Mouse (Mus musculus) intestine, embryonic 16.5 days (tissue): ENCODE results near the gene Havcr1. TPM values are rescaled to one million over a fixed set of nuclear protein-coding genes. Genes with fewer than 3 reads are reported as not detected.
A peak's percentile ranks its signal among the peaks of the same experiment; 100 is the strongest.
"Not testable (repeated sequence)": the region's sequence is repeated elsewhere in the genome, so short reads cannot be mapped to it uniquely, and the experiment has no call there.

Experiments used
- ATAC-seq: fragments of 200-750 bp; cut with Nextera tagmentation; 2 replicates; pipeline ENCODE4 v1.8.0; 2017; ENCODE audit warnings: moderate TSS enrichment, moderate library complexity
- H3K27ac ChIP-seq: fragments of 300-500 bp; sonication (generic); 2 replicates; pipeline ENCODE4 v1.5.1; 2014; ENCODE audit warnings: mild to moderate bottlenecking, low read length
- H3K27me3 ChIP-seq: fragments of 300-500 bp; sonication (generic); replicated peaks from 2 replicates; pipeline ENCODE4 v1.6.1; 2014; ENCODE audit warnings: low read length, control low read depth, mixed read lengths; ENCODE audit not compliant: control insufficient read depth, insufficient read depth
- H3K36me3 ChIP-seq: fragments of 300-500 bp; sonication (generic); 2 replicates; pipeline ENCODE4 v1.6.1; 2014; ENCODE audit warnings: low read length, control low read depth; ENCODE audit not compliant: control insufficient read depth, insufficient read depth
- H3K4me1 ChIP-seq: fragments of 300-500 bp; sonication (generic); 2 replicates; pipeline ENCODE4 v1.6.1; 2014; ENCODE audit warnings: low read length, control low read depth, mixed read lengths; ENCODE audit not compliant: control insufficient read depth, insufficient read depth
- H3K4me2 ChIP-seq: fragments of 300-500 bp; sonication (generic); 2 replicates; pipeline ENCODE4 v1.6.1; 2014; ENCODE audit warnings: low read depth, low read length, control low read depth
- H3K4me3 ChIP-seq: fragments of 300-500 bp; sonication (generic); 2 replicates; pipeline ENCODE4 v1.5.1; 2014; ENCODE audit warnings: mild to moderate bottlenecking, low read length
- H3K9ac ChIP-seq: fragments of 300-500 bp; sonication (generic); 2 replicates; pipeline ENCODE4 v1.6.1; 2014; ENCODE audit warnings: low read depth, low read length
- H3K9me3 ChIP-seq: fragments of 300-500 bp; sonication (generic); 2 replicates; pipeline ENCODE4 v1.6.1; 2016; ENCODE audit warnings: low read length, control low read depth; ENCODE audit not compliant: control insufficient read depth
- WGBS: fragments of 180-500 bp; shearing (Covaris S2); extraction: QIAGEN DNeasy Blood & Tissue Kit; methylation state at CpG from one replicate; pipeline ENCODE4 v1.1.7; 2014; 5-methylcytosine and 5-hydroxymethylcytosine counted together
- polyA plus RNA-seq: library from polyadenylated mRNA; unstranded; fragments of >200 nt; fragmentation: Nextera tagmentation; extraction: Ambion mirVana; gene quantifications from 2 replicates; pipeline ENCODE4 v1.2.1, GENCODE M21; 2015

Havcr1 gene
- polyA plus RNA-seq, 1 experiment from 2014 or later = not detected

DNA sequence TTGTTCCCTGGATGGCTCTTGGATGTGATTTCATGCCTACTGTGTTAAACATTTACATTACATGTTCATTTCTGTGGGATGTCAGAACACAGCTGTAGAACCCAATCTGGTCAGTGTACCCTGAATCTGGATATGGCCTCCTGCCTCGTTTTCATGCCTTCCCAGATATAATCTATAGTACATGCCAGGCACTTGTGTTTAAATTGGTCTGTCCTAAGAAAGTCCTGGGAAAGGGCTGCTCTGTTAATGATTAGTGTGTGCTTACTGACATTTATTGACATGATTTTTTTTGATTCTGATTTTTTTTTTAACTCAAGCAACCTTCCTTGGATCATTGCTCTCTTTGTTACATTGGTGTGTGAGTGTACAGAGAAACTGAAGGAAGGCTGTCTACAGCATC is 263 bp upstream of the Havcr1 start:
- no peak overlapping the region for H3K4me3 ChIP-seq
- no peak overlapping the region for H3K9ac ChIP-seq
- ATAC-seq = no peak
- H3K4me2 ChIP-seq = no peak overlapping the region
- 12% methylated on average over 1 of the region's 1 CpGs for WGBS
- H3K27me3 ChIP-seq = no peaks in the 10 kb centered on the region
- no peaks in the 10 kb centered on the region for H3K4me1 ChIP-seq
- no peak overlapping the region for H3K27ac ChIP-seq
- no peaks in the 10 kb centered on the region for H3K36me3 ChIP-seq
- no peaks in the 10 kb centered on the region for H3K9me3 ChIP-seq

DNA sequence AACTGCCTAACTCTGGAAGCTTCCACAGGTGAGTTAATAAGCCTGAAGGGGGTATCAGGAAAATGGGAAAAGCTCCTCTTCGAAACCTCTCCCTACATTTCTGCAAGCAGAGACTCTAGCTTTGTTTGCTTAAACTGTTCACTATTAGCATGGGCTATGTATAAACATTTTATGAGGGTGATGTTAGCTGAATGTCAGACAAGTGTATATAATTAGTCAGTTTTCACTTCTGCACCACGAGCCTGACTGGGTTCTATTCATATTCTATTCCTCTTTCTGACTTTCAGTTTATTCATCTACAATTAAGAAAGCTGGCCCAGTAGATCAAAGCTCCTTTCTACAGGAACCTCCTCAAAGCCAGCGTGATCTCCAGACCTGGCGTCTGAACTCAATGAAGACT is 4.6 kb downstream of the Havcr1 start:
- 64% methylated on average over 4 of the region's 4 CpGs for whole genome bisulfite sequencing
- H3K9ac ChIP-seq = no peak overlapping the region
- no peak for ATAC-seq

DNA sequence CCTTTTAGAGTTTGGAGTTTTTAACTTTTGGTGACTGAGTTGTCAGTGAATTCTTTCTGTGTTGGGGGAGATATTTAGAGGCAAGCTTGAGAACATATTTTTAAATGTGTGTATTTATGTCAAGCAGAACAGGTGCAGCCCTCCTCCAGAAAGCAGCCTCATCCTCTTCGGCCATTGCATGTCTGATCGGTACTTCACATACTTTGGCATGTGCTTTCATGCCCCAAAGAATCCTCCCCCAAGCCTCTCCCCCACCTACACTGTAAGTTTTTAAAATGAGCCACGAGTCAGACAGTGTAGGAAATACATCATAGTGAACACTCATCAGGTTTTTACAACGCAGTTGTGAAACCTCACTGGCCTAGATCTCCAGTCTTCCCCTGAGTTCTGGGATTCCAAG is 6.0 kb downstream of the Havcr1 start:
- H3K27me3 ChIP-seq = no peaks in the 10 kb centered on the region
- ATAC-seq = no peak
- H3K27ac ChIP-seq = no peak overlapping the region
- H3K4me2 ChIP-seq = no peak overlapping the region
- H3K4me1 ChIP-seq = no peaks in the 10 kb centered on the region
- no peak overlapping the region for H3K9ac ChIP-seq
- H3K4me3 ChIP-seq = no peak overlapping the region
- H3K9me3 ChIP-seq = no peaks in the 10 kb centered on the region
- 87% methylated on average over 4 of the region's 4 CpGs for WGBS
- no peaks in the 10 kb centered on the region for H3K36me3 ChIP-seq

More for the DNA sequence above, 4.6 kb downstream of the Havcr1 start:
- Histone ChIP-seq H3K4me1 (no peaks in the 10 kb centered on the region), H3K27me3 (no peaks in the 10 kb centered on the region), H3K4me2 (no peak overlapping the region), H3K27ac (no peak overlapping the region), H3K9me3 (no peaks in the 10 kb centered on the region), H3K36me3 (no peaks in the 10 kb centered on the region), H3K4me3 (no peak overlapping the region)

- H3K36me3 ChIP-seq = no peaks in the 10 kb centered on the region
- no peaks in the 10 kb centered on the region for H3K9me3 ChIP-seq
- no peak overlapping the region for H3K4me3 ChIP-seq
- H3K27me3 ChIP-seq = no peaks in the 10 kb centered on the region
- H3K27ac ChIP-seq = no peak overlapping the region
- no peak overlapping the region for H3K4me2 ChIP-seq
- 81% methylated on average over 3 of the region's 3 CpGs for WGBS
- no peak for ATAC-seq
- no peaks in the 10 kb centered on the region for H3K4me1 ChIP-seq
- no peak overlapping the region for H3K9ac ChIP-seq
Measured at GRCm38 (mm10) chr11:46741716-46742115, 6.8 kb downstream of the Havcr1 start.

DNA sequence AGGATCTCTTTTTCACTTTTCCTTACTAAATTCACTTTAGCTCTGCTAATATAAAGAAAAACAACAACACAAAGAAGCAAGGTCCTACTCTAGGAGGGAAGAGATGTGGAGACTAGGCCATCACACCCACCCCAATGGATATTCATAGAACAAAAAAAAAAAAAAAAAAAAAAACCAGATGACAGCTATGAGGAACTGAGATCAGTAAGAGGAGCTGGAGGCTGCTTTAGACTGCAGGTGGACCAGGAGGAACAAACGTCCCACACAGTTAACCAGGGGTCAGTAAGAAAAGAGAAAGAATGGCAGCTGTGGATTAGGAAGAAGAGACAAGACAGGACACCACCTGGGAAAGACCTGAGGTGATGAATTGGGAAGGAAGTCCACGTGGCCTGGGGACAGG is 13.1 kb downstream of the Havcr1 start:
- Histone ChIP-seq H3K9me3 (no peaks in the 10 kb centered on the region), H3K4me2 (no peak overlapping the region), H3K4me1 (no peaks in the 10 kb centered on the region), H3K9ac (no peak overlapping the region), H3K36me3 (no peaks in the 10 kb centered on the region), H3K4me3 (no peak overlapping the region), H3K27me3 (no peaks in the 10 kb centered on the region), H3K27ac (no peak overlapping the region)
- 64% methylated on average over 2 of the region's 2 CpGs for WGBS
- ATAC-seq = no peak

- Histone ChIP-seq H3K4me1 (no peaks in the 10 kb centered on the region), H3K27me3 (no peaks in the 10 kb centered on the region)
- peak; percentile 55; the same call in 1 of the 2 replicates for ATAC-seq
Measured at GRCm38 (mm10) chr11:46753662-46754061, 18.8 kb downstream of the Havcr1 start.

DNA sequence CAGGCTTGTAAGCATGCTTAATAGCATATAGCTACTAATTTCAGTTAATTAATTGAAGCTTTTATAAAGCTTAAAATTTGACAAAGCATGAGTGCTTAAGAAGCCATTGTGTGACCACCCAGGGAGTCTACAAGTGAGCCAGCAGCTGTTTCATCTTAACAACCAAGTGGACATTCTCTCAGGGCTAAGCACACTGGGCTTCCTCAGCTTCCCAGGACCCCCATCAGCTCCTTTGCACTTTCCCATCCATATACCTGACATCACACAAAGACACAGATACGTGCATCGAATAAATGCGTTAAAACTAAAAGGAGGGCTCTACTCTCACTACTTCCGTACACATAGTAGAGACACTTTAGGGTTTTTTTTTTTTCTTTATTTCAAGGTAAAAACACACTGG is 19.8 kb downstream of the Havcr1 start:
- no peaks in the 10 kb centered on the region for H3K4me1 ChIP-seq
- no peak overlapping the region for H3K9ac ChIP-seq
- no peak overlapping the region for H3K4me2 ChIP-seq
- no peaks in the 10 kb centered on the region for H3K9me3 ChIP-seq
- H3K27ac ChIP-seq = no peak overlapping the region
- H3K36me3 ChIP-seq = no peaks in the 10 kb centered on the region
- no peak overlapping the region for H3K4me3 ChIP-seq
- H3K27me3 ChIP-seq = no peaks in the 10 kb centered on the region
- 57% methylated on average over 4 of the region's 4 CpGs for WGBS
- no peak for ATAC-seq

More at GRCm38 (mm10) chr11:46753662-46754061, 18.8 kb downstream of the Havcr1 start:
- H3K4me3 ChIP-seq = no peak overlapping the region
- 39% methylated on average over 2 of the region's 2 CpGs for WGBS
- no peak overlapping the region for H3K27ac ChIP-seq
- no peak overlapping the region for H3K4me2 ChIP-seq
- no peak overlapping the region for H3K9ac ChIP-seq
- no peaks in the 10 kb centered on the region for H3K36me3 ChIP-seq
- no peaks in the 10 kb centered on the region for H3K9me3 ChIP-seq

- ATAC-seq, H3K9ac ChIP-seq, H3K4me2 ChIP-seq, H3K4me3 ChIP-seq, H3K4me1 ChIP-seq, H3K9me3 ChIP-seq, H3K27me3 ChIP-seq, H3K36me3 ChIP-seq, H3K27ac ChIP-seq: not testable (repeated sequence)
- WGBS = 83% methylated on average over 6 of the region's 6 CpGs
Measured at GRCm38 (mm10) chr11:46755714-46756113, 20.8 kb downstream of the Havcr1 start.

GRCm38 (mm10) chr11:46776879-46777278 is 42.0 kb downstream of the Havcr1 start:
- no peaks in the 10 kb centered on the region for H3K27me3 ChIP-seq
- WGBS = 68% methylated on average over 3 of the region's 3 CpGs
- H3K9me3 ChIP-seq = no peaks in the 10 kb centered on the region
- H3K4me3 ChIP-seq = no peak overlapping the region
- no peak overlapping the region for H3K4me2 ChIP-seq
- ATAC-seq = no peak
- H3K36me3 ChIP-seq = no peaks in the 10 kb centered on the region
- no peaks in the 10 kb centered on the region for H3K4me1 ChIP-seq
- H3K27ac ChIP-seq = no peak overlapping the region
- no peak overlapping the region for H3K9ac ChIP-seq

DNA sequence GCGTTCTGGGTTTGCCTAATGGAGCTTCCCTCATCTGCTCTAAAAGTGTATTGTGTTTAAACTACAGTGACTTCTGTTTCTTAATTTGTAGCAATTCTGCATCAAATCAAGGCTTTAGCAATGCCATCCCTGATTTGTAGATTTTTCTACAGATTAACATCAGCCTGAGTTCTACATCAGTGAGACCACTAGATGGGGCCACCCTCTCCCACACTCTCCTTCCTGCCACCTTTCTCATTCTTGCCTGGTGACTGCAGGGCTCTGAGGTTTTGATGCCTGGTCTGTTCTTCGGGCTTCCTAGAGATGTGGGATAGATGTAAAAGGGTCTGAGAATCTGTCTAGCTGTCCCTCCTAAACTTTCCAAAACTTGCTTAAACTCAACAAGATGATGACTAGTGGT is 44.9 kb downstream of the Havcr1 start:
- Histone ChIP-seq H3K27ac (no peak overlapping the region), H3K9me3 (no peaks in the 10 kb centered on the region), H3K36me3 (no peaks in the 10 kb centered on the region), H3K9ac (no peak overlapping the region), H3K4me2 (no peak overlapping the region), H3K4me1 (no peaks in the 10 kb centered on the region), H3K27me3 (no peaks in the 10 kb centered on the region), H3K4me3 (no peak overlapping the region)
- 85% methylated on average over 2 of the region's 2 CpGs for WGBS
- ATAC-seq = no peak
